Mouse (Mus musculus) intestine, embryonic 15.5 days (tissue): Measurements from ENCODE around the gene Prkx. TPM values are rescaled to one million over a fixed set of nuclear protein-coding genes. Genes with fewer than 3 reads are reported as not detected.

Source experiments
- ATAC-seq: fragments of 200-750 bp; cut with Nextera tagmentation; 2 replicates; pipeline ENCODE4 v1.8.0; 2017; ENCODE audit warnings: moderate TSS enrichment, moderate library complexity
- H3K27ac ChIP-seq: fragments of 300-500 bp; sonication (generic); 2 replicates; pipeline ENCODE4 v1.5.1; 2015; ENCODE audit warnings: mild to moderate bottlenecking, inconsistent platforms
- H3K27me3 ChIP-seq: fragments of 300-500 bp; sonication (generic); replicated peaks from 2 replicates; pipeline ENCODE4 v1.6.1; 2015; ENCODE audit warnings: inconsistent platforms
- H3K36me3 ChIP-seq: fragments of 300-500 bp; sonication (generic); 2 replicates; pipeline ENCODE4 v1.6.1; 2015; ENCODE audit warnings: inconsistent platforms
- H3K4me1 ChIP-seq: fragments of 300-500 bp; sonication (generic); replicated peaks from 2 replicates; pipeline ENCODE4 v1.6.1; 2015; ENCODE audit warnings: inconsistent platforms
- H3K4me2 ChIP-seq: fragments of 300-500 bp; sonication (generic); replicated peaks from 2 replicates; pipeline ENCODE4 v1.6.1; 2015; ENCODE audit warnings: mild to moderate bottlenecking, inconsistent platforms
- H3K4me3 ChIP-seq: fragments of 300-500 bp; sonication (generic); replicated peaks from 2 replicates; pipeline ENCODE4 v1.5.1; 2015; ENCODE audit warnings: inconsistent platforms
- H3K9ac ChIP-seq: fragments of 300-500 bp; sonication (generic); 2 replicates; pipeline ENCODE4 v1.6.1; 2015; ENCODE audit warnings: inconsistent platforms
- H3K9me3 ChIP-seq: fragments of 300-500 bp; sonication (generic); 2 replicates; pipeline ENCODE4 v1.6.1; 2016; ENCODE audit warnings: inconsistent platforms
- WGBS: fragments of 180-500 bp; shearing (Covaris S2); methylation state at CpG from one replicate; pipeline ENCODE4 v1.1.7; 2015; 5-methylcytosine and 5-hydroxymethylcytosine counted together
- polyA plus RNA-seq: library from polyadenylated mRNA; unstranded; fragments of >200 nt; fragmentation: Nextera tagmentation; extraction: Ambion mirVana; gene quantifications from 2 replicates; pipeline ENCODE4 v1.2.1, GENCODE M21; 2015

Gene Prkx
- polyA plus RNA-seq, 1 experiment from 2014 or later: 9.2 TPM

- no peak overlapping the region for H3K27ac ChIP-seq
- H3K27me3 ChIP-seq: no peaks in the 10 kb centered on the region
- no peak overlapping the region for H3K4me3 ChIP-seq
- H3K9me3 ChIP-seq: no peaks in the 10 kb centered on the region
- H3K4me1 ChIP-seq: no peaks in the 10 kb centered on the region
- no peak overlapping the region for H3K4me2 ChIP-seq
- no peaks in the 10 kb centered on the region for H3K36me3 ChIP-seq
- no peak for ATAC-seq
- no peak overlapping the region for H3K9ac ChIP-seq
These were observed 9.7 kb downstream of the Prkx start for GRCm38 (mm10) chrX:77786354-77786753.

DNA sequence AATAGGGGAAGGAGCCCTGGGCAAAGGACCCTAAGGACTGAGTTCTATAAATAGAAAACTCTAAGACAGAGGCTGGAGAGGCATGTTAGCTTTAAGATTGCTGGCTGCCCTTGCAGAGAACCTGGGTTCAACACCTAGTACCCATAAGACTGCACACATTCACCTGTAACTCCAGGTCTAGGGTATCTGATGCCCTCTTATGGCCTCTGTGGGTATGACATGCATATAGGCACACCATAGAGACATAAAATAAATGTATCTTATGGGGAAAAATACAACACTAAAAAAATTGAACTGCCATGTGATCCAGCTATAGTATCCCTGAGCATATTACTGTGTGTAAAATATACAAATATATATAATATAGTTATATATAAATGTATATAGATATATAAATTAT, 18.3 kb downstream of the Prkx start:
- Histone ChIP-seq H3K4me1 (no peaks in the 10 kb centered on the region), H3K27me3 (no peaks in the 10 kb centered on the region), H3K4me3 (no peak overlapping the region), H3K9ac (no peak overlapping the region), H3K4me2 (no peak overlapping the region), H3K9me3 (no peaks in the 10 kb centered on the region), H3K36me3 (no peaks in the 10 kb centered on the region), H3K27ac (no peak overlapping the region)
- ATAC-seq: no peak

DNA sequence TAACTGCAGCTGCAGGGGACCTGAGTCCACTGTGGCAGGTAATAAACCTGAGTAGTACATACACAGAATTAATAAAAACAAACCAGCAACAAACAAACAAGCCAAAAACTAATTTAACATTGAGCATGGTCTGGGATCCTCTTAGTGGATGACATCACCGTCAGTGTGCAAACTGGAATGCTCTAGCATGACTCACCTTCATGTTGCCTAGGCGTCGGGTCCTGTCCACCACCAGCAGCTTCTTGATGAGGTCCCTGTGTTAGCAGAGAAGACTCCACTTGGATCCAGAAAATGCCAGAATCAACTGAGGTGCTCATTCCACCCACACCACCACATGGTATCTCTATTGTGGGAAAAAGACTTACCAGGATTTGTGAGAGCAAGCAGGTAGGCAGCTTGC, 30.9 kb downstream of the Prkx start:
- H3K4me1 ChIP-seq: no peaks in the 10 kb centered on the region
- H3K27ac ChIP-seq: no peak overlapping the region
- no peak overlapping the region for H3K4me3 ChIP-seq
- no peaks in the 10 kb centered on the region for H3K9me3 ChIP-seq
- no peak for ATAC-seq
- H3K36me3 ChIP-seq: no peaks in the 10 kb centered on the region
- no peak overlapping the region for H3K4me2 ChIP-seq
- 94% methylated on average over 3 of the region's 3 CpGs for WGBS
- no peak overlapping the region for H3K9ac ChIP-seq
- no peaks in the 10 kb centered on the region for H3K27me3 ChIP-seq

DNA sequence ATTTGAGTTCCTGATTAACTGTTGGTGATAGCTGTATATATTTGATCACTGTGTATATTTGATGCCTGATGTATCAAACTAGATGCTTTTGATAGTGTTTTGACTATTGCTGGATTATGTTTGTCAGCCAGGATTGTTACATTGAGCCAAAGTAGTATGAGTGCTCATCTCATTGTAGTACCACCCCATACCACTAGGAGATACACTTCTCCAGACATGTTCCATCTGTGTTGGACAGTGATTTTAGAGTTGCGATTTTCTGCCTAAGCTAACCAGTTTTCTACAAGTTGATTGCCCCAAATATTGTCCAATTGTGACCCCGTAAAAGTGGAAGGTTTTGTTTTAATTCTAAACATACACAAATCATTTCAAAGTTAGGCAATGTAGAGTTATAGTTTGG, 51.8 kb downstream of the Prkx start:
- H3K9ac ChIP-seq: no peak overlapping the region
- no peak overlapping the region for H3K4me3 ChIP-seq
- no peak overlapping the region for H3K27ac ChIP-seq
- no peaks in the 10 kb centered on the region for H3K27me3 ChIP-seq
- no peak overlapping the region for H3K4me2 ChIP-seq
- no peak for ATAC-seq
- no peaks in the 10 kb centered on the region for H3K9me3 ChIP-seq
- H3K4me1 ChIP-seq: no peaks in the 10 kb centered on the region
- H3K36me3 ChIP-seq: no peaks in the 10 kb centered on the region
- 71% methylated on average over 2 of the region's 2 CpGs for WGBS

- Histone ChIP-seq H3K36me3 (no peaks in the 10 kb centered on the region), H3K9me3 (no peaks in the 10 kb centered on the region), H3K27ac (no peak overlapping the region), H3K9ac (no peak overlapping the region), H3K4me3 (no peak overlapping the region), H3K4me1 (no peaks in the 10 kb centered on the region), H3K4me2 (no peak overlapping the region), H3K27me3 (no peaks in the 10 kb centered on the region)
- 30% methylated on average over 1 of the region's 1 CpGs for WGBS
- ATAC-seq: no peak
These were observed 54.7 kb downstream of the Prkx start for GRCm38 (mm10) chrX:77741383-77741782.

- Histone ChIP-seq H3K4me3 (no peak overlapping the region), H3K4me2 (no peak overlapping the region), H3K9me3 (no peaks in the 10 kb centered on the region), H3K27me3 (no peaks in the 10 kb centered on the region), H3K27ac (no peak overlapping the region), H3K36me3 (no peaks in the 10 kb centered on the region), H3K9ac (no peak overlapping the region), H3K4me1 (no peaks in the 10 kb centered on the region)
- no peak for ATAC-seq
- WGBS: 75% methylated on average over 9 of the region's 9 CpGs
These were observed 62.0 kb downstream of the Prkx start for GRCm38 (mm10) chrX:77733930-77734536.

DNA sequence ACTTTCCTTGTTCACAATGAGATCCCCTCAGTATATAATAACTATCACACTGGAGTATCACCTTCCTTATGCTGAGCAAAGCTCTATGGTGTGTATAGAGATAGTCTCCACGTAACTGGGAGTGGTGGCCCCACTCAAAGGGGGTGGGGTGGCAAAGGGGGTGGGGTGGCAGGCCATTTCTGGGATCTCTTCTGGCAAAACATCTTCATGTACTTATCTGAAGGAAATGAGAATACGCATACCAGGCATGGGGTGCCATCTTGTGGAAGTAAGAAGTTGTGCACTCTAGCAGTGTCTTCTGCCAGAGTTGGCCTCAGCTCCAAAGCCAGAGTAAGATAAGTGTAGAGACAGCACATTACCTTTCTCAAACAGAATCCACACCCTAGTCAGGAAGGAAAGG, 75.8 kb downstream of the Prkx start:
- Histone ChIP-seq H3K27ac (no peak overlapping the region), H3K9ac (no peak overlapping the region), H3K27me3 (no peaks in the 10 kb centered on the region), H3K4me2 (no peak overlapping the region), H3K4me1 (no peaks in the 10 kb centered on the region), H3K36me3 (no peaks in the 10 kb centered on the region), H3K4me3 (no peak overlapping the region), H3K9me3 (no peaks in the 10 kb centered on the region)
- 20% methylated on average over 2 of the region's 2 CpGs for WGBS
- ATAC-seq: no peak

Other genes with a start within 250 kb of the Prkx start
- gene Pbsn, start 57.3 kb upstream of the Prkx start, polyA plus RNA-seq: not detected in 2 replicates
- gene Gm14744, start 68.5 kb upstream of the Prkx start, polyA plus RNA-seq: not detected in 2 replicates
- not detected in 2 replicates for gene 5430402E10Rik, start 128.8 kb upstream of the Prkx start, polyA plus RNA-seq